Mouse (Mus musculus) E14TG2a.4 (cell line): ENCODE measurements around the gene Klk1b22.

Experiments used
- CTCF ChIP-seq: conservative IDR thresholded peaks from 2 replicates; pipeline ENCODE4 v1.5.1; 2014; ENCODE audit warnings: low read length
- POU5F1 ChIP-seq: IDR thresholded peaks from 2 replicates; pipeline ENCODE4 v1.6.1; 2014; ENCODE audit warnings: low read length, borderline replicate concordance

GRCm38 (mm10) chr7:44096111-44096510, 16.4 kb upstream of the Klk1b22 start:
- TF ChIP-seq CTCF (no peak), POU5F1 (no peak)
